Comparison of ENCODE assay signal across 8 mouse cellular contexts in the genomic region with DNA sequence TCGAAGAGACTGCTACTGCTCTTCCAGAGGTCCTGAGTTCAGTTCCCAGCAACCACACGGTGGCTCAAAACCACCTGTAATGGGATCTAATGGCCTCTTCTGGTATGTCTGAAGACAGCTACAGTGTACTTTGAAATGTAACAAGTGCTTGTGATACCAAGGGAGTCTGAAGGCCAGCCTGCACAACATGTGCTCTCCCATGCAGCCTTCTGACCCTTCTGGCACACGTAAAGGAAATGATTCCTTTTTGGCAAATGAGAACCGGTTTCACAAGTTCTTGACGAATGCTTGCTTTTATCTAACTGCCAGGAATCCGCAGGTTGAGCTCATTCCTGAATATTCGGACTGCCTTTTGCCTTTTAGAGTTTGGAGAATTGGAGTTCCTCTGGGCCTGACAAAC. TPM values are rescaled to one million over a fixed set of nuclear protein-coding genes. Genes with fewer than 3 reads are reported as not detected.
DNase-seq lines count a peak whose midpoint lies in the region; ATAC-seq and TF ChIP-seq lines count a peak whose summit lies in the region.

No protein-coding gene starts in this region.

- no peaks in the 10 kb centered on the region for H3K27me3 ChIP-seq in CH12.LX (replicated peaks)
- no peaks in the 10 kb centered on the region for H3K27me3 ChIP-seq in heart, postnatal 0 days (ENCODE audit: control insufficient read depth, insufficient read depth, low read length)
- no peaks in the 10 kb centered on the region for H3K27me3 ChIP-seq in liver, postnatal 0 days (ENCODE audit: insufficient read depth, low read length)
- H3K27me3 ChIP-seq in stomach, postnatal 0 days (ENCODE audit: control insufficient read depth, insufficient read depth, low read length): no peaks in the 10 kb centered on the region

- DNase-seq in CH12.LX (ENCODE audit: extremely low read depth): no peak
- peak; percentile 63 for DNase-seq in R1 (ENCODE audit: low read depth, low spot score)
- peak; percentile 73 for DNase-seq in heart, postnatal 0 days (ENCODE audit: low spot score)
- no peak for DNase-seq in liver, postnatal 0 days
- DNase-seq in stomach, postnatal 0 days (ENCODE audit: low spot score): peak; percentile 57
- no peak for DNase-seq in cerebellum, adult 18-20 months
- DNase-seq in layer of hippocampus, postnatal 10 days (ENCODE audit: low spot score in 2 of 2): no peak

- no peak for TF ChIP-seq RAD21 in CH12.LX (IDR thresholded peaks at IDR 0.05; ENCODE audit: low read depth, low read length)

- no peak for TF ChIP-seq CTCF in CH12.LX (conservative IDR thresholded peaks at IDR 0.05 in 1 of 2, IDR thresholded peaks at IDR 0.05 in 1 of 2; ENCODE audit: low read depth in 2 of 2, low read length in 2 of 2)
- TF ChIP-seq CTCF in heart, postnatal 0 days (IDR thresholded peaks at IDR 0.05; ENCODE audit: low read depth): no peak
- TF ChIP-seq CTCF in liver, postnatal 0 days (IDR thresholded peaks at IDR 0.05; ENCODE audit: low read depth): no peak
- TF ChIP-seq CTCF in stomach, postnatal 0 days (IDR thresholded peaks at IDR 0.05; ENCODE audit: low read depth): no peak

- ATAC-seq in heart, postnatal 0 days (ENCODE audit: insufficient read depth, low read depth): no peak
- no peak for ATAC-seq in liver, postnatal 0 days
- peak; percentile 36; the same call in 1 of the 2 replicates for ATAC-seq in stomach, postnatal 0 days (ENCODE audit: low FRiP score, low TSS enrichment)
- ATAC-seq in activated CD4-positive, CD25-positive, alpha-beta regulatory T cell, adult 4 months: no peak

- peak overlapping the region; percentile 89 for H3K9ac ChIP-seq in CH12.LX (ENCODE audit: insufficient read depth, low read depth)
- H3K9ac ChIP-seq in heart, postnatal 0 days (replicated peaks; ENCODE audit: low read depth, low read length): peak overlapping the region; percentile 47
- peak overlapping the region; percentile 80 for H3K9ac ChIP-seq in liver, postnatal 0 days (replicated peaks)
- peak overlapping the region; percentile 51 for H3K9ac ChIP-seq in stomach, postnatal 0 days (ENCODE audit: low read length)

- H3K4me2 ChIP-seq in CH12.LX (ENCODE audit: insufficient read depth, low read depth, poor library complexity, severe bottlenecking): peak overlapping the region; percentile 48
- peak overlapping the region; percentile 59 for H3K4me2 ChIP-seq in heart, postnatal 0 days (ENCODE audit: low read depth, low read length)
- peak overlapping the region; percentile 88 for H3K4me2 ChIP-seq in liver, postnatal 0 days (ENCODE audit: low read depth, low read length)
- peak overlapping the region; percentile 53 for H3K4me2 ChIP-seq in stomach, postnatal 0 days (replicated peaks; ENCODE audit: low read depth)

- dilution Hi-C loops in CH12.LX (cut with MboI; ENCODE audit: extremely low pct_ligation_motif_present, extremely low pct_unique_long_range_greater_than_20kb, low sequenced_read_pairs): no loop called here

- no peak for TF ChIP-seq POLR2A in CH12.LX (IDR thresholded peaks at IDR 0.05; ENCODE audit: low read depth, low read length)

- peaks cover 5% of the 10 kb centered on the region for H3K79me2 ChIP-seq in CH12.LX (replicated peaks; ENCODE audit: control insufficient read depth, extremely low read depth, insufficient read depth, poor library complexity, severe bottlenecking)

- no peak for TF ChIP-seq EP300 in CH12.LX (IDR thresholded peaks at IDR 0.05; ENCODE audit: low read length)
- TF ChIP-seq EP300 in heart, postnatal 0 days (IDR thresholded peaks at IDR 0.05; ENCODE audit: low read depth): no peak
- TF ChIP-seq EP300 in liver, postnatal 0 days (IDR thresholded peaks at IDR 0.05; ENCODE audit: low read depth): 0 out of 2 replicates have a peak, but pooled peaks have one; percentile 38
- no peak for TF ChIP-seq EP300 in stomach, postnatal 0 days (optimal IDR thresholded peaks at IDR 0.05)

- 30% methylated on average over 7 of the region's 7 CpGs for WGBS in heart, postnatal 0 days
- 26% methylated on average over 7 of the region's 7 CpGs for WGBS in liver, postnatal 0 days (ENCODE audit: insufficient replicate concordance)
- 11% methylated on average over 7 of the region's 7 CpGs for WGBS in stomach, postnatal 0 days

- no peak overlapping the region for H3K27ac ChIP-seq in CH12.LX (ENCODE audit: insufficient read depth, low read depth)
- H3K27ac ChIP-seq in heart, postnatal 0 days (ENCODE audit: low read depth): peak overlapping the region; percentile 88
- H3K27ac ChIP-seq in liver, postnatal 0 days (ENCODE audit: low read depth): peak overlapping the region; percentile 96
- H3K27ac ChIP-seq in stomach, postnatal 0 days (replicated peaks): peak overlapping the region; percentile 93

- no peaks in the 10 kb centered on the region for H3K9me3 ChIP-seq in CH12.LX (replicated peaks; ENCODE audit: low read length)
- no peaks in the 10 kb centered on the region for H3K9me3 ChIP-seq in heart, postnatal 0 days (replicated peaks; ENCODE audit: control insufficient read depth, low read length)
- no peaks in the 10 kb centered on the region for H3K9me3 ChIP-seq in liver, postnatal 0 days (ENCODE audit: low read length)
- H3K9me3 ChIP-seq in stomach, postnatal 0 days (ENCODE audit: control insufficient read depth, low read length): no peaks in the 10 kb centered on the region

- peaks cover 8 to 24% of the 10 kb centered on the region in 2 experiments for H3K4me1 ChIP-seq in CH12.LX (ENCODE audit: control insufficient read depth in 1 of 2, insufficient read depth in 2 of 2)
- H3K4me1 ChIP-seq in heart, postnatal 0 days (ENCODE audit: control insufficient read depth, insufficient read depth): peaks cover 14% of the 10 kb centered on the region
- H3K4me1 ChIP-seq in liver, postnatal 0 days (ENCODE audit: insufficient read depth): peaks cover 16% of the 10 kb centered on the region
- peaks cover 3% of the 10 kb centered on the region for H3K4me1 ChIP-seq in stomach, postnatal 0 days (replicated peaks; ENCODE audit: control insufficient read depth, insufficient read depth)

- in situ Hi-C loops in CH12.LX (cut with MboI; ENCODE audit: low pct_ligation_motif_present, low pct_unique_long_range_greater_than_20kb, low sequenced_read_pairs): loop anchor here (10.0 kb wide), 1 partner anchor 70 kb away; a partner anchor contains a TSS

- peak overlapping the region; percentile 45 to 55 (median 49) for H3K4me3 ChIP-seq in CH12.LX (replicated peaks in 1 of 3; ENCODE audit: low read depth in 2 of 3, low read length in 2 of 3, poor library complexity in 1 of 3)
- peak overlapping the region; percentile 33 for H3K4me3 ChIP-seq in heart, postnatal 0 days (ENCODE audit: low read depth, low read length)
- H3K4me3 ChIP-seq in liver, postnatal 0 days (ENCODE audit: low read depth, low read length): peak overlapping the region; percentile 56
- H3K4me3 ChIP-seq in stomach, postnatal 0 days (ENCODE audit: low read depth, low read length): peak overlapping the region; percentile 25

- H3K36me3 ChIP-seq in CH12.LX (replicated peaks in 1 of 2; ENCODE audit: control insufficient read depth in 1 of 2, insufficient read depth in 1 of 2, low read length in 1 of 2): no peaks in the 10 kb centered on the region
- no peaks in the 10 kb centered on the region for H3K36me3 ChIP-seq in heart, postnatal 0 days (replicated peaks; ENCODE audit: control insufficient read depth, insufficient read depth, low read length)
- no peaks in the 10 kb centered on the region for H3K36me3 ChIP-seq in liver, postnatal 0 days (replicated peaks; ENCODE audit: insufficient read depth, low read length)
- no peaks in the 10 kb centered on the region for H3K36me3 ChIP-seq in stomach, postnatal 0 days (ENCODE audit: control insufficient read depth, insufficient read depth, low read length)

RNA-seq across cellular contexts. Expression of a gene that starts 4.4 kb away (rescaled TPM):
- total RNA-seq in CH12.LX (2012; rRNA removed) (489 and 641 TPM in 2 replicates), CH12.LX (2014; rRNA removed) (649 and 722 TPM in 2 replicates)
- 847 and 914 TPM in 2 replicates for polyA plus RNA-seq in CH12.LX (2012; ENCODE audit: insufficient read length, low read depth)
- 34.1 and 58.2 TPM in 2 replicates for total RNA-seq in heart, postnatal 0 days (2014; rRNA removed; ENCODE audit: low replicate concordance)
- 59.7 and 61.4 TPM in 2 replicates for polyA plus RNA-seq in heart, postnatal 0 days (2015; fragmentation: Nextera tagmentation; extraction: Ambion mirVana)
- polyA plus RNA-seq in liver, postnatal 0 days (2015; fragmentation: Nextera tagmentation; extraction: Ambion mirVana): 70.1 and 76.2 TPM in 2 replicates
- polyA plus RNA-seq in stomach, postnatal 0 days (2015; fragmentation: Nextera tagmentation; extraction: Ambion mirVana): 134 and 144 TPM in 2 replicates
- total RNA-seq in layer of hippocampus, postnatal 10 days (2021): 10 to 100 TPM; 56.9 to 60.4 TPM
- 100 to 1,000 TPM; 128 to 145 TPM for polyA plus RNA-seq in activated CD4-positive, CD25-positive, alpha-beta regulatory T cell, adult 4 months (2017; shearing (Covaris generic))

RNA-seq across cellular contexts. Expression of a gene that starts 8.5 kb away (rescaled TPM):
- 893 and 1,222 TPM in 2 replicates for total RNA-seq in CH12.LX (2012; rRNA removed)
- 1,100 and 1,160 TPM in 2 replicates for total RNA-seq in CH12.LX (2014; rRNA removed)
- 2,181 and 2,430 TPM in 2 replicates for polyA plus RNA-seq in CH12.LX (2012; ENCODE audit: insufficient read length, low read depth)
- 136 and 225 TPM in 2 replicates for total RNA-seq in heart, postnatal 0 days (2014; rRNA removed; ENCODE audit: low replicate concordance)
- polyA plus RNA-seq in heart, postnatal 0 days (2015; fragmentation: Nextera tagmentation; extraction: Ambion mirVana): 156 and 159 TPM in 2 replicates
- 114 and 130 TPM in 2 replicates for polyA plus RNA-seq in liver, postnatal 0 days (2015; fragmentation: Nextera tagmentation; extraction: Ambion mirVana)
- 204 and 215 TPM in 2 replicates for polyA plus RNA-seq in stomach, postnatal 0 days (2015; fragmentation: Nextera tagmentation; extraction: Ambion mirVana)
- 100 to 1,000 TPM; 238 to 239 TPM for total RNA-seq in layer of hippocampus, postnatal 10 days (2021)
- polyA plus RNA-seq in activated CD4-positive, CD25-positive, alpha-beta regulatory T cell, adult 4 months (2017; shearing (Covaris generic)): 10 to 100 TPM; 39.0 to 43.1 TPM

RNA-seq across cellular contexts. Expression of a gene that starts 20.6 kb away (rescaled TPM):
- total RNA-seq in CH12.LX (2012; rRNA removed) (46.6 and 46.7 TPM in 2 replicates), CH12.LX (2014; rRNA removed) (39.0 and 41.1 TPM in 2 replicates)
- 59.5 and 60.2 TPM in 2 replicates for polyA plus RNA-seq in CH12.LX (2012; ENCODE audit: insufficient read length, low read depth)
- 38.6 and 54.3 TPM in 2 replicates for total RNA-seq in heart, postnatal 0 days (2014; rRNA removed; ENCODE audit: low replicate concordance)
- 25.8 and 30.0 TPM in 2 replicates for polyA plus RNA-seq in heart, postnatal 0 days (2015; fragmentation: Nextera tagmentation; extraction: Ambion mirVana)
- 13.0 and 16.0 TPM in 2 replicates for polyA plus RNA-seq in liver, postnatal 0 days (2015; fragmentation: Nextera tagmentation; extraction: Ambion mirVana)
- 34.6 and 35.3 TPM in 2 replicates for polyA plus RNA-seq in stomach, postnatal 0 days (2015; fragmentation: Nextera tagmentation; extraction: Ambion mirVana)
- 10 to 100 TPM; 54.8 to 55.1 TPM for total RNA-seq in layer of hippocampus, postnatal 10 days (2021)
- 10 to 100 TPM; 33.3 to 38.6 TPM for polyA plus RNA-seq in activated CD4-positive, CD25-positive, alpha-beta regulatory T cell, adult 4 months (2017; shearing (Covaris generic))

RNA-seq across cellular contexts. Expression of a gene that starts 30.6 kb away (rescaled TPM):
- total RNA-seq in CH12.LX (2012; rRNA removed): 30.9 and 40.5 TPM in 2 replicates
- total RNA-seq in CH12.LX (2014; rRNA removed): 19.4 and 25.2 TPM in 2 replicates
- polyA plus RNA-seq in CH12.LX (2012; ENCODE audit: insufficient read length, low read depth): 39.6 and 44.0 TPM in 2 replicates
- 14.5 and 35.2 TPM in 2 replicates for total RNA-seq in heart, postnatal 0 days (2014; rRNA removed; ENCODE audit: low replicate concordance)
- 12.7 and 13.9 TPM in 2 replicates for polyA plus RNA-seq in heart, postnatal 0 days (2015; fragmentation: Nextera tagmentation; extraction: Ambion mirVana)
- 14.5 TPM in 2 replicates for polyA plus RNA-seq in liver, postnatal 0 days (2015; fragmentation: Nextera tagmentation; extraction: Ambion mirVana)
- polyA plus RNA-seq in stomach, postnatal 0 days (2015; fragmentation: Nextera tagmentation; extraction: Ambion mirVana): 13.3 and 14.0 TPM in 2 replicates
- total RNA-seq in layer of hippocampus, postnatal 10 days (2021): 10 to 100 TPM in 1 of 2 experiments, 1 to 10 TPM in 1; 8.3 to 10.3 TPM
- polyA plus RNA-seq in activated CD4-positive, CD25-positive, alpha-beta regulatory T cell, adult 4 months (2017; shearing (Covaris generic)): 10 to 100 TPM; 23.9 to 29.7 TPM

RNA-seq across cellular contexts. Expression of a gene that starts 35.5 kb away (rescaled TPM):
- total RNA-seq in CH12.LX (2012; rRNA removed): 19.7 and 21.2 TPM in 2 replicates
- 17.8 and 19.1 TPM in 2 replicates for total RNA-seq in CH12.LX (2014; rRNA removed)
- polyA plus RNA-seq in CH12.LX (2012; ENCODE audit: insufficient read length, low read depth): 22.1 and 25.4 TPM in 2 replicates
- total RNA-seq in heart, postnatal 0 days (2014; rRNA removed; ENCODE audit: low replicate concordance): 31.2 and 34.8 TPM in 2 replicates
- polyA plus RNA-seq in heart, postnatal 0 days (2015; fragmentation: Nextera tagmentation; extraction: Ambion mirVana): 18.1 and 20.2 TPM in 2 replicates
- 2.4 and 2.8 TPM in 2 replicates for polyA plus RNA-seq in liver, postnatal 0 days (2015; fragmentation: Nextera tagmentation; extraction: Ambion mirVana)
- 16.1 and 16.8 TPM in 2 replicates for polyA plus RNA-seq in stomach, postnatal 0 days (2015; fragmentation: Nextera tagmentation; extraction: Ambion mirVana)
- total RNA-seq in layer of hippocampus, postnatal 10 days (2021): 10 to 100 TPM; 14.1 to 15.5 TPM
- polyA plus RNA-seq in activated CD4-positive, CD25-positive, alpha-beta regulatory T cell, adult 4 months (2017; shearing (Covaris generic)): 1 to 10 TPM; 1.7 to 2.1 TPM

Comparison
In these comparisons a context has a peak if more than half of its experiments do, and no peak if none do; other contexts are left out.
1. DNase-seq: peak in R1 (single experiment), heart, postnatal 0 days (single experiment) and stomach, postnatal 0 days (single experiment); none in CH12.LX (single experiment), liver, postnatal 0 days (single experiment), cerebellum, adult 18-20 months (0 of 2) and layer of hippocampus, postnatal 10 days (0 of 2).
2. RNA of a gene that starts 8.5 kb away (polyA plus RNA-seq): 2,181 to 2,430 TPM in CH12.LX; 204 to 215 TPM in stomach, postnatal 0 days, 156 to 159 TPM in heart, postnatal 0 days, 114 to 130 TPM in liver, postnatal 0 days and 39.0 to 43.1 TPM in activated CD4-positive, CD25-positive, alpha-beta regulatory T cell, adult 4 months; every median in the first group is over 10 times any median in the second.
3. Peak in every context shown above with its lines, with median percentiles within 50 percentile points of each other: H3K4me2 ChIP-seq, H3K4me3 ChIP-seq and H3K9ac ChIP-seq.